Comparison of ENCODE assay signal across 20 mouse cellular contexts in genomic region chr3:143939068-143939709, GRCm38 (mm10).
DNase-seq lines count a peak whose midpoint lies in the region; ATAC-seq and TF ChIP-seq lines count a peak whose summit lies in the region.
"Had no signal": no experiment of that assay in that cellular context is flagged by ENCODE, and none has a peak within 500 bp of the region (broad histone marks: within the 10 kb centered on the region; RNA-seq: fewer than 3 reads in every experiment).

No protein-coding gene starts in this region.

- ATAC-seq in forebrain, embryonic 15.5 days (replicated peaks), result peak; percentile 53; the same call in 1 of the 2 replicates
- no peak; the same call in 1 of the 2 replicates for ATAC-seq in forebrain, postnatal 0 days
- ATAC-seq in intestine, embryonic 14.5 days (replicated peaks; ENCODE audit: low FRiP score, low TSS enrichment, low read depth), result 0 out of 2 replicates have a peak, but pooled peaks have one; percentile 19
- no peak for ATAC-seq in intestine, embryonic 16.5 days
- ATAC-seq in midbrain, embryonic 12.5 days (ENCODE audit: low FRiP score, low read depth), result peak; percentile 56
- no peak for ATAC-seq in midbrain, embryonic 16.5 days
- peak; percentile 53; the same call in 1 of the 2 replicates for ATAC-seq in hindbrain, embryonic 14.5 days (ENCODE audit: low FRiP score)

- H3K4me2 ChIP-seq in forebrain, embryonic 15.5 days (replicated peaks), result no peak overlapping the region
- H3K4me2 ChIP-seq in forebrain, postnatal 0 days (ENCODE audit: low read depth), result no peak overlapping the region
- no peak overlapping the region for H3K4me2 ChIP-seq in intestine, embryonic 14.5 days (ENCODE audit: low read length)
- H3K4me2 ChIP-seq in intestine, embryonic 16.5 days (ENCODE audit: low read depth, low read length), result no peak overlapping the region
- H3K4me2 ChIP-seq in midbrain, embryonic 12.5 days (replicated peaks), result no peak overlapping the region
- no peak overlapping the region for H3K4me2 ChIP-seq in midbrain, embryonic 16.5 days (ENCODE audit: low read length)
- H3K4me2 ChIP-seq in hindbrain, embryonic 14.5 days (replicated peaks), result no peak overlapping the region
- H3K4me2 ChIP-seq: lung, embryonic 14.5 days; neural tube, embryonic 13.5 days had no signal

- H3K9ac ChIP-seq in forebrain, embryonic 15.5 days (replicated peaks), result no peak overlapping the region
- no peak overlapping the region for H3K9ac ChIP-seq in forebrain, postnatal 0 days
- no peak overlapping the region for H3K9ac ChIP-seq in intestine, embryonic 14.5 days (ENCODE audit: low read length)
- H3K9ac ChIP-seq in intestine, embryonic 16.5 days (ENCODE audit: low read depth, low read length), result no peak overlapping the region
- no peak overlapping the region for H3K9ac ChIP-seq in midbrain, embryonic 12.5 days (replicated peaks)
- H3K9ac ChIP-seq in midbrain, embryonic 16.5 days (ENCODE audit: low read depth, low read length), result no peak overlapping the region
- no peak overlapping the region for H3K9ac ChIP-seq in hindbrain, embryonic 14.5 days
- H3K9ac ChIP-seq: lung, embryonic 14.5 days; neural tube, embryonic 13.5 days had no signal

- H3K36me3 ChIP-seq in forebrain, embryonic 15.5 days, result no peaks in the 10 kb centered on the region
- no peaks in the 10 kb centered on the region for H3K36me3 ChIP-seq in forebrain, postnatal 0 days (ENCODE audit: insufficient read depth)
- no peaks in the 10 kb centered on the region for H3K36me3 ChIP-seq in intestine, embryonic 14.5 days (ENCODE audit: control insufficient read depth, insufficient read depth, low read length)
- H3K36me3 ChIP-seq in intestine, embryonic 16.5 days (ENCODE audit: control insufficient read depth, insufficient read depth, low read length), result no peaks in the 10 kb centered on the region
- H3K36me3 ChIP-seq in midbrain, embryonic 12.5 days, result no peaks in the 10 kb centered on the region
- no peaks in the 10 kb centered on the region for H3K36me3 ChIP-seq in midbrain, embryonic 16.5 days (ENCODE audit: control insufficient read depth, insufficient read depth, low read length)
- no peaks in the 10 kb centered on the region for H3K36me3 ChIP-seq in hindbrain, embryonic 14.5 days (replicated peaks; ENCODE audit: control insufficient read depth, insufficient read depth)
- H3K36me3 ChIP-seq: neural tube, embryonic 13.5 days had no signal

- H3K27ac ChIP-seq in forebrain, embryonic 15.5 days (replicated peaks), result no peak overlapping the region
- H3K27ac ChIP-seq in forebrain, postnatal 0 days (ENCODE audit: low read depth, low read length), result no peak overlapping the region
- no peak overlapping the region for H3K27ac ChIP-seq in intestine, embryonic 14.5 days (ENCODE audit: low read depth)
- no peak overlapping the region for H3K27ac ChIP-seq in intestine, embryonic 16.5 days (ENCODE audit: low read length)
- no peak overlapping the region for H3K27ac ChIP-seq in midbrain, embryonic 12.5 days (replicated peaks)
- H3K27ac ChIP-seq in midbrain, embryonic 16.5 days (ENCODE audit: low read length), result no peak overlapping the region
- no peak overlapping the region for H3K27ac ChIP-seq in hindbrain, embryonic 14.5 days
- H3K27ac ChIP-seq: heart, adult 2 months; macrophage; neural tube, embryonic 13.5 days had no signal

- no peaks in the 10 kb centered on the region for H3K4me1 ChIP-seq in forebrain, embryonic 15.5 days
- no peaks in the 10 kb centered on the region for H3K4me1 ChIP-seq in forebrain, postnatal 0 days (ENCODE audit: insufficient read depth)
- H3K4me1 ChIP-seq in intestine, embryonic 14.5 days (replicated peaks; ENCODE audit: control insufficient read depth, insufficient read depth, low read length), result no peaks in the 10 kb centered on the region
- no peaks in the 10 kb centered on the region for H3K4me1 ChIP-seq in intestine, embryonic 16.5 days (ENCODE audit: control insufficient read depth, insufficient read depth, low read length)
- H3K4me1 ChIP-seq in midbrain, embryonic 12.5 days, result no peaks in the 10 kb centered on the region
- H3K4me1 ChIP-seq in midbrain, embryonic 16.5 days (ENCODE audit: control insufficient read depth, insufficient read depth, low read length), result no peaks in the 10 kb centered on the region
- no peaks in the 10 kb centered on the region for H3K4me1 ChIP-seq in hindbrain, embryonic 14.5 days (replicated peaks; ENCODE audit: control insufficient read depth, insufficient read depth, low read length)
- H3K4me1 ChIP-seq: neural tube, embryonic 13.5 days had no signal

- H3K9me3 ChIP-seq in forebrain, embryonic 15.5 days, result no peaks in the 10 kb centered on the region
- no peaks in the 10 kb centered on the region for H3K9me3 ChIP-seq in forebrain, postnatal 0 days (ENCODE audit: low read length)
- H3K9me3 ChIP-seq in intestine, embryonic 14.5 days (ENCODE audit: control insufficient read depth, low read length), result no peaks in the 10 kb centered on the region
- no peaks in the 10 kb centered on the region for H3K9me3 ChIP-seq in intestine, embryonic 16.5 days (ENCODE audit: control insufficient read depth, low read length)
- H3K9me3 ChIP-seq in midbrain, embryonic 12.5 days, result no peaks in the 10 kb centered on the region
- H3K9me3 ChIP-seq in midbrain, embryonic 16.5 days (replicated peaks; ENCODE audit: control insufficient read depth, low read length, poor library complexity, severe bottlenecking), result no peaks in the 10 kb centered on the region
- H3K9me3 ChIP-seq in hindbrain, embryonic 14.5 days (ENCODE audit: control insufficient read depth, low read length), result no peaks in the 10 kb centered on the region
- H3K9me3 ChIP-seq: neural tube, embryonic 13.5 days had no signal

- H3K27me3 ChIP-seq in forebrain, embryonic 15.5 days, result no peaks in the 10 kb centered on the region
- no peaks in the 10 kb centered on the region for H3K27me3 ChIP-seq in forebrain, postnatal 0 days (ENCODE audit: insufficient read depth, low read length)
- H3K27me3 ChIP-seq in intestine, embryonic 14.5 days (replicated peaks; ENCODE audit: control insufficient read depth, insufficient read depth, low read length), result no peaks in the 10 kb centered on the region
- H3K27me3 ChIP-seq in intestine, embryonic 16.5 days (replicated peaks; ENCODE audit: control insufficient read depth, insufficient read depth, low read length), result no peaks in the 10 kb centered on the region
- H3K27me3 ChIP-seq in midbrain, embryonic 12.5 days, result no peaks in the 10 kb centered on the region
- no peaks in the 10 kb centered on the region for H3K27me3 ChIP-seq in midbrain, embryonic 16.5 days (ENCODE audit: control insufficient read depth, insufficient read depth, low read depth, low read length)
- no peaks in the 10 kb centered on the region for H3K27me3 ChIP-seq in hindbrain, embryonic 14.5 days (ENCODE audit: control insufficient read depth, insufficient read depth, low read length)
- H3K27me3 ChIP-seq: neural tube, embryonic 13.5 days had no signal

- TF ChIP-seq CTCF in forebrain, postnatal 0 days (IDR thresholded peaks at IDR 0.05; ENCODE audit: low read depth), result no peak

- no peak overlapping the region for H3K4me3 ChIP-seq in forebrain, embryonic 15.5 days
- H3K4me3 ChIP-seq in forebrain, postnatal 0 days (ENCODE audit: low read depth, low read length), result no peak overlapping the region
- H3K4me3 ChIP-seq in intestine, embryonic 14.5 days (ENCODE audit: low read depth, low read length), result no peak overlapping the region
- no peak overlapping the region for H3K4me3 ChIP-seq in intestine, embryonic 16.5 days (ENCODE audit: low read length)
- H3K4me3 ChIP-seq in midbrain, embryonic 12.5 days, result no peak overlapping the region
- no peak overlapping the region for H3K4me3 ChIP-seq in midbrain, embryonic 16.5 days (ENCODE audit: low read depth, low read length)
- no peak overlapping the region for H3K4me3 ChIP-seq in hindbrain, embryonic 14.5 days (replicated peaks; ENCODE audit: low read length)
- H3K4me3 ChIP-seq: heart, adult 2 months; neural tube, embryonic 13.5 days had no signal

- 95% methylated on average over 3 of the region's 3 CpGs for WGBS in forebrain, embryonic 15.5 days
- WGBS in forebrain, postnatal 0 days, result 91% methylated on average over 3 of the region's 3 CpGs
- 78% methylated on average over 3 of the region's 3 CpGs for WGBS in intestine, embryonic 14.5 days
- WGBS in intestine, embryonic 16.5 days, result 92% methylated on average over 3 of the region's 3 CpGs
- WGBS in midbrain, embryonic 12.5 days, result 83% methylated on average over 3 of the region's 3 CpGs
- WGBS in midbrain, embryonic 16.5 days, result 86% methylated on average over 3 of the region's 3 CpGs
- 89% methylated on average over 3 of the region's 3 CpGs for WGBS in hindbrain, embryonic 14.5 days

- DNase-seq in forebrain, postnatal 0 days, result no peak
- no peak for DNase-seq in intestine, embryonic 14.5 days (ENCODE audit: low spot score)
- no peak for DNase-seq in hindbrain, embryonic 14.5 days (ENCODE audit: low spot score)
- no peak for DNase-seq in embryo, embryonic 10 days (ENCODE audit: low spot score)
- DNase-seq: adrenal gland, postnatal 36 days; B cell, adult 2 months; cerebellum, adult 18-20 months; cerebellum, postnatal 25 days; gastrocnemius, postnatal 25 days; heart, adult 2 months; kidney, adult 2 months; kidney, postnatal 25 days; lung, embryonic 14.5 days; thymus, postnatal 36 days had no signal

Comparison
In these comparisons a context has a peak if more than half of its experiments do, and no peak if none do; other contexts are left out.
1. ATAC-seq: peak in forebrain, embryonic 15.5 days (single experiment), intestine, embryonic 14.5 days (single experiment), midbrain, embryonic 12.5 days (single experiment) and hindbrain, embryonic 14.5 days (single experiment); none in forebrain, postnatal 0 days (single experiment), intestine, embryonic 16.5 days (single experiment) and midbrain, embryonic 16.5 days (single experiment).